Mouse (Mus musculus) liver, embryonic 16.5 days (tissue): ENCODE measurements around the gene Myo18b. TPM values are rescaled to one million over a fixed set of nuclear protein-coding genes. Genes with fewer than 3 reads are reported as not detected.

Experiments
- ATAC-seq: fragments of 200-750 bp; cut with Nextera tagmentation; 2 replicates; pipeline ENCODE4 v1.8.0; 2017; ENCODE audit warnings: low read depth, mild to moderate bottlenecking, moderate number of reproducible peaks, moderate library complexity
- H3K27ac ChIP-seq: fragments of 300-500 bp; sonication (generic); 2 replicates; pipeline ENCODE4 v1.5.1; 2014; ENCODE audit warnings: mild to moderate bottlenecking, low read length
- H3K27me3 ChIP-seq: fragments of 300-500 bp; sonication (generic); 2 replicates; pipeline ENCODE4 v1.6.1; 2014; ENCODE audit warnings: low read depth, low read length, mixed read lengths; ENCODE audit not compliant: control insufficient read depth, insufficient read depth
- H3K36me3 ChIP-seq: fragments of 300-500 bp; sonication (generic); 2 replicates; pipeline ENCODE4 v1.6.1; 2014; ENCODE audit warnings: mild to moderate bottlenecking; ENCODE audit not compliant: control insufficient read depth, insufficient read depth
- H3K4me1 ChIP-seq: fragments of 300-500 bp; sonication (generic); 2 replicates; pipeline ENCODE4 v1.6.1; 2014; ENCODE audit warnings: low read depth, low read length, mixed read lengths; ENCODE audit not compliant: control insufficient read depth
- H3K4me2 ChIP-seq: fragments of 300-500 bp; sonication (generic); 2 replicates; pipeline ENCODE4 v1.6.1; 2014; ENCODE audit warnings: low read depth, low read length, mixed read lengths
- H3K4me3 ChIP-seq: fragments of 300-500 bp; sonication (generic); 2 replicates; pipeline ENCODE4 v1.5.1; 2014; ENCODE audit warnings: low read depth, mild to moderate bottlenecking, low read length
- H3K9ac ChIP-seq: fragments of 300-500 bp; sonication (generic); 2 replicates; pipeline ENCODE4 v1.6.1; 2014; ENCODE audit warnings: low read depth, low read length
- H3K9me3 ChIP-seq: fragments of 300-500 bp; sonication (generic); replicated peaks from 2 replicates; pipeline ENCODE4 v1.6.1; 2016; ENCODE audit warnings: low read length; ENCODE audit not compliant: control insufficient read depth
- WGBS: fragments of 180-500 bp; shearing (Covaris S2); extraction: QIAGEN DNeasy Blood & Tissue Kit; methylation state at CpG from one replicate; pipeline ENCODE4 v1.1.7; 2014; ENCODE audit not compliant: insufficient replicate concordance; 5-methylcytosine and 5-hydroxymethylcytosine counted together
- polyA plus RNA-seq: library from polyadenylated mRNA; unstranded; fragments of >200 nt; fragmentation: Nextera tagmentation; extraction: Ambion mirVana; gene quantifications from 2 replicates; pipeline ENCODE4 v1.2.1, GENCODE M21; 2015

Myo18b gene
- polyA plus RNA-seq, 1 experiment from 2014 or later = 0.45 TPM

- Histone ChIP-seq H3K27ac (no peak overlapping the region), H3K9me3 (no peaks in the 10 kb centered on the region), H3K4me2 (no peak overlapping the region), H3K9ac (no peak overlapping the region), H3K4me1 (no peaks in the 10 kb centered on the region), H3K27me3 (no peaks in the 10 kb centered on the region), H3K36me3 (no peaks in the 10 kb centered on the region), H3K4me3 (no peak overlapping the region)
- 61% methylated on average over 5 of the region's 5 CpGs for WGBS
- no peak for ATAC-seq
Observed at GRCm38 (mm10) chr5:112780383-112780782, 115.8 kb downstream of the Myo18b start.

- WGBS = 53% methylated on average over 15 of the region's 15 CpGs
- no peaks in the 10 kb centered on the region for H3K36me3 ChIP-seq
- ATAC-seq = no peak
- no peak overlapping the region for H3K4me2 ChIP-seq
- H3K27ac ChIP-seq = no peak overlapping the region
- no peaks in the 10 kb centered on the region for H3K27me3 ChIP-seq
- no peak overlapping the region for H3K4me3 ChIP-seq
- H3K4me1 ChIP-seq = no peaks in the 10 kb centered on the region
- H3K9ac ChIP-seq = no peak overlapping the region
- H3K9me3 ChIP-seq = no peaks in the 10 kb centered on the region
Observed at GRCm38 (mm10) chr5:112776781-112777405, 119.3 kb downstream of the Myo18b start.

GRCm38 (mm10) chr5:112773429-112773828 lies 122.7 kb downstream of the Myo18b start:
- H3K27ac ChIP-seq = no peak overlapping the region
- H3K36me3 ChIP-seq = no peaks in the 10 kb centered on the region
- ATAC-seq = no peak
- WGBS = 47% methylated on average over 4 of the region's 4 CpGs
- H3K4me3 ChIP-seq = no peak overlapping the region
- H3K9ac ChIP-seq = no peak overlapping the region
- no peaks in the 10 kb centered on the region for H3K27me3 ChIP-seq
- no peak overlapping the region for H3K4me2 ChIP-seq
- H3K9me3 ChIP-seq = no peaks in the 10 kb centered on the region
- H3K4me1 ChIP-seq = no peaks in the 10 kb centered on the region

GRCm38 (mm10) chr5:112771376-112771901 lies 124.7 kb downstream of the Myo18b start:
- Histone ChIP-seq H3K9me3 (no peaks in the 10 kb centered on the region), H3K9ac (no peak overlapping the region), H3K27ac (no peak overlapping the region), H3K36me3 (no peaks in the 10 kb centered on the region), H3K4me3 (no peak overlapping the region), H3K27me3 (no peaks in the 10 kb centered on the region), H3K4me2 (no peak overlapping the region), H3K4me1 (no peaks in the 10 kb centered on the region)
- 54% methylated on average over 6 of the region's 6 CpGs for WGBS
- no peak for ATAC-seq

- WGBS = 30% methylated on average over 4 of the region's 4 CpGs
- H3K4me1 ChIP-seq = no peaks in the 10 kb centered on the region
- no peaks in the 10 kb centered on the region for H3K27me3 ChIP-seq
- H3K4me3 ChIP-seq = no peak overlapping the region
- H3K9me3 ChIP-seq = no peaks in the 10 kb centered on the region
- no peak overlapping the region for H3K4me2 ChIP-seq
- ATAC-seq = no peak
- no peak overlapping the region for H3K9ac ChIP-seq
- no peaks in the 10 kb centered on the region for H3K36me3 ChIP-seq
- H3K27ac ChIP-seq = no peak overlapping the region
Observed at GRCm38 (mm10) chr5:112769721-112770119, 126.4 kb downstream of the Myo18b start.

- ATAC-seq = peak; percentile 68
Observed at GRCm38 (mm10) chr5:112769020-112769720, 127.0 kb downstream of the Myo18b start.

GRCm38 (mm10) chr5:112768556-112768955 lies 127.6 kb downstream of the Myo18b start:
- H3K27ac ChIP-seq = no peak overlapping the region
- ATAC-seq = no peak
- H3K9ac ChIP-seq = no peak overlapping the region
- no peaks in the 10 kb centered on the region for H3K27me3 ChIP-seq
- 61% methylated on average over 5 of the region's 5 CpGs for WGBS
- H3K36me3 ChIP-seq = no peaks in the 10 kb centered on the region
- H3K4me2 ChIP-seq = no peak overlapping the region
- H3K4me3 ChIP-seq = no peak overlapping the region
- H3K9me3 ChIP-seq = no peaks in the 10 kb centered on the region
- no peaks in the 10 kb centered on the region for H3K4me1 ChIP-seq

More at GRCm38 (mm10) chr5:112769020-112769720, 127.0 kb downstream of the Myo18b start:
- Histone ChIP-seq H3K9ac (no peak overlapping the region), H3K36me3 (no peaks in the 10 kb centered on the region), H3K4me3 (no peak overlapping the region), H3K4me1 (no peaks in the 10 kb centered on the region), H3K27ac (peak overlapping the region; percentile 44), H3K4me2 (no peak overlapping the region), H3K9me3 (no peaks in the 10 kb centered on the region), H3K27me3 (no peaks in the 10 kb centered on the region)
- 52% methylated on average over 11 of the region's 11 CpGs for WGBS

GRCm38 (mm10) chr5:112761415-112762075 lies 134.6 kb downstream of the Myo18b start:
- H3K36me3 ChIP-seq = no peaks in the 10 kb centered on the region
- no peak overlapping the region for H3K9ac ChIP-seq
- H3K4me2 ChIP-seq = no peak overlapping the region
- H3K4me3 ChIP-seq = no peak overlapping the region
- no peaks in the 10 kb centered on the region for H3K9me3 ChIP-seq
- H3K27me3 ChIP-seq = no peaks in the 10 kb centered on the region
- ATAC-seq = no peak
- H3K27ac ChIP-seq = no peak overlapping the region
- H3K4me1 ChIP-seq = no peaks in the 10 kb centered on the region
- 61% methylated on average over 3 of the region's 3 CpGs for WGBS

- Histone ChIP-seq H3K4me2 (no peak overlapping the region), H3K9me3 (no peaks in the 10 kb centered on the region; the same call in 1 of the 2 replicates), H3K27ac (no peak overlapping the region), H3K9ac (no peak overlapping the region), H3K4me3 (no peak overlapping the region), H3K4me1 (no peaks in the 10 kb centered on the region), H3K27me3 (no peaks in the 10 kb centered on the region), H3K36me3 (no peaks in the 10 kb centered on the region)
- no peak for ATAC-seq
- WGBS = 21% methylated on average over 10 of the region's 10 CpGs
Observed at GRCm38 (mm10) chr5:112755581-112755980, 140.6 kb downstream of the Myo18b start.
